Mouse (Mus musculus) bone marrow macrophage, adult 2 months (primary cell): Measurements from ENCODE around the gene Trpc2.

Experiments
- CTCF ChIP-seq: IDR thresholded peaks from 2 replicates; pipeline ENCODE4 v1.5.1; 2012; ENCODE audit warnings: low read depth, mild to moderate bottlenecking, low read length, moderate library complexity
- POLR2A ChIP-seq: IDR thresholded peaks from 2 replicates; pipeline ENCODE4 v1.6.1; 2012; ENCODE audit warnings: mild to moderate bottlenecking, low read depth, low read length, borderline replicate concordance

GRCm38 (mm10) chr7:102104126-102104525, 21.2 kb downstream of the Trpc2 start:
- no peak for TF ChIP-seq CTCF
- no peak for TF ChIP-seq POLR2A
